Mouse (Mus musculus): ENCODE results near the gene Sema5a. TPM values are rescaled to one million over a fixed set of nuclear protein-coding genes. Genes with fewer than 3 reads are reported as not detected.
A peak's percentile ranks its signal among the peaks of the same experiment; 100 is the strongest.

The Sema5a gene
- total RNA-seq, 2 experiments from 2014 or later = 84.9 to 94.2 TPM

DNA sequence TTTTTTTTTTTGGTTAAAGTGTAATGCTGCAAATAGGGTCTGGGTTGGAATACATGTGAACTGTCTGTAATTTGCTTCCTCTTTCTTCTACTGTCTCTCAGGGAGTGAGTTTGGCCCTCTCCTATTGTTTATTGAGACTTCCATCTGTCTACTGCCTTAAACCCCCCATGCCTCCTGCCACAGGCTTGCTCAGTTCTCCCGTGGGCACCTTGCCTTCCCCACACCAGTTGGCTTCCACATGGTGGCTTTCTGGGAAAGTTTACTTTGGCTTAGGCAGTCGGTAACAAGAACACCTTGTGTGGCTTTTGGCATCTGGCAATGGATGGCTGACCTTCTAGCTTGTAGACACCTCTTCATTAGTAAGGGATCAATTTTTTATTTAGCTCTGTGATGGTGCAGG lies 10.2 kb downstream of the Sema5a start:
- peak in 1 of 2 experiments; percentile 39 for DNase-seq

- DNase-seq = no peak
Measured at GRCm38 (mm10) chr15:32257340-32257739, 12.7 kb downstream of the Sema5a start.

GRCm38 (mm10) chr15:32257886-32258319 lies 13.3 kb downstream of the Sema5a start:
- peak; percentile 52 to 56 for DNase-seq

GRCm38 (mm10) chr15:32259362-32260096 lies 14.9 kb downstream of the Sema5a start:
- no peak for DNase-seq

DNA sequence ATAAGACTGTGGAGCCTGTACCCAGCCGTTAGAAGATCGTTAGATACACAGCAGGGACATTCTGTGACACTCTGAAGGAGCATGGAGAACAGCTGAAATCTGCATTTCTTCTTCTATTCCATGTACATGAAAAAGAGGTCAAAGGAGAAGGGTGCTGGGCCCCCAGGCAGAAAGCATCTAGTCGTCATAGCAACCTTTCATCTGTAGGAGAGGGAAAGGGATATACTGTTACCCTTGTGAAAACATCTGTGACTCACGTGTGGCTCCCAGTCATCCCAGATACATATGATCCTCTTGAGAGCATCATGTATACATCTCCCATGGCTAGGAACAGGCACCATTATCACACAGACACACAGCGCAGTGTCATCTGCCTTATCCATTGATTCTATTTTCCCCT lies 16.3 kb downstream of the Sema5a start:
- DNase-seq = no peak

GRCm38 (mm10) chr15:32263651-32264050 lies 19.0 kb downstream of the Sema5a start:
- DNase-seq = no peak

GRCm38 (mm10) chr15:32264822-32265377 lies 20.3 kb downstream of the Sema5a start:
- no peak for DNase-seq

- DNase-seq = peak in 1 of 2 experiments; percentile 39
Measured at GRCm38 (mm10) chr15:32265378-32265934, 20.8 kb downstream of the Sema5a start.

DNA sequence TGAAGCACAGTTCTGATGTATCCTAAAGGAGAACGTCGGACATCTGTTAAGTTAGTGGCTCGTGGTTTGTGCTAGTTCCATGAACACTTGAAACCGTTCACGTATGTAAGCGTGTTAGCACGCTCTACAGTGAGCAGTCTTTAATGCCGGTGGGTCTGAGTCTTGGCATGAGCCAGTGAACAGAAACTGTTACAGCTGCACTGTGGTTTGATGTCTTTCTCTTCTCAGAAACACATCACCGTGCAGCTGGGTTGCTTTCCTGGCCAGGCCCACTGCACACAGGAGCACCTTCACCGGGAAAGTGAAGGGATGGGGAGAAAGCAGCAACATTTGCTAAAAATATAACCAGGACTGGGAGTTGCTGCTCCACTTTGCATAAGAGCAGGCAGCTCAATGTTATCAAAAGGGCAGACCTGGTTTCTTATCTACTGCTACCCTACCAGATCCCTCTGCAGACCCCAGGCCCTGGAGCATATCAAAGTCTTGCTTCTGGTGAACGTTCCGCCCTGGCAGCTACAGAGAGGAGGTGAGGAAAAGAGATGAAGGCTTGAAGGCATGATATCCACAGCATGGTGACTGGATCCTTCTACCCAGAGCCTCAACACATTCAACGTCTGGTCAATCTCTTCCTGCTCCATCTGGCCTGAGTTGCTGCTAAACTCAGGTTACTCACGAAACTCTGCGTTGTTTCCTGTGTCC lies 21.7 kb downstream of the Sema5a start:
- no peak for DNase-seq

DNA sequence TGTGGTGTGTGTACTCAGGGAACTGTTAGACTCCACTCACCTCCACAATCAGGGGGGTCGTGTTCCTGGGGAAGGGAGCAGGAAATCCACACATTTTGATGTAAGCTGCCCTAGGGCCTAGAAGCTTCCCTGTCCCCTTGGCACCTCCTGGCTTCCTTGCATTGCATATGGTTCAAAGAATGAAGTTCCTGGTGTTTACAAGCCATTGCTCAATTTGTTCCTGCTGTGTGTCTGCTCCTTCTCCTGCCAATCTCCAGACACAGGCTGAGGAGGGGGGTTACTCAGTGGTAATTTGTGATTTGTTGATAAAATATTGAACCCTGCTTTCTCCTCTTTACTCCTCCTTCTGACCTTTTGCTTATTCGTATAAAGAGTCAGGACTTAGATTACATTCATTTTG lies 25.5 kb downstream of the Sema5a start:
- DNase-seq = no peak

DNA sequence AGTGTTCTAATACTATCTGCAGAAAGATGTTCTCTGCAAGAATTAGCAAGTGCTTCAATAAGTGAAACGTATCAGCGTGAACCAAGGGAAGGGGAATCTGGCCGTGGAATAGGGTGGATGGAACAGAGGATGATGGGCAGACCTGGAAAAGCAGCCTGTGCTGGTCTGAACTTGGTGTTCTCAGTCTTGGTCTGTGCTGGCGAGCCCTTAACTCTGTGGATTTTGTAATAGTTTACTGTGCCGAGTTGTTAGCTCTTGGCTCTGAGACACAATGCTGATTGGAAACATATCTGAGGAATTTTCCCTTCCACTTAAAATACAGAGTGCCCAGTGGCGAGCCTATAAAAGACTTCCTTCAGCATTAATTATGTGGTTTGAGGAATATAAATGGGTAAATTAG lies 29.3 kb downstream of the Sema5a start:
- no peak for DNase-seq

GRCm38 (mm10) chr15:32275020-32275419 lies 30.4 kb downstream of the Sema5a start:
- no peak for DNase-seq

- DNase-seq = no peak
Measured at GRCm38 (mm10) chr15:32278600-32278999, 34.0 kb downstream of the Sema5a start.

- DNase-seq = no peak
Measured at GRCm38 (mm10) chr15:32281374-32281773, 36.8 kb downstream of the Sema5a start.

DNA sequence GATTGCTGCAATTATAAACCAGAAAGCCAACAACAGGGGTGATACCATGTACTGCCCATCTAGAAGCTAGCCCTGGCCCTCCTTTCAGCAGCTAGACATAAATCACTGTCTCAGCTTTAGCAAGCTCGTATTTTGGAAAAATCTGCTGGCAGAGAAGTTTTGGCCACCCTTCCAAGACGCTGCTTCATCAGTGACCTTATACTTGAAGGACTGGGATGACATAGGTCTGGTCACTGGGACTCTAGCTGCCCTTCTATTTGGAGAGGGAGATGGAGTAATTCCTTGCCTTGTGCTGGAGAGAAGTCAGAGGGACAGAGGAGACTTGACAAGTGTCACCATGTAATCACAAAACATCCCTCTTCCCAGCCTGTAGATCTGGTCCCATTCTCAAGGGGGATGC lies 40.1 kb downstream of the Sema5a start:
- no peak for DNase-seq

DNA sequence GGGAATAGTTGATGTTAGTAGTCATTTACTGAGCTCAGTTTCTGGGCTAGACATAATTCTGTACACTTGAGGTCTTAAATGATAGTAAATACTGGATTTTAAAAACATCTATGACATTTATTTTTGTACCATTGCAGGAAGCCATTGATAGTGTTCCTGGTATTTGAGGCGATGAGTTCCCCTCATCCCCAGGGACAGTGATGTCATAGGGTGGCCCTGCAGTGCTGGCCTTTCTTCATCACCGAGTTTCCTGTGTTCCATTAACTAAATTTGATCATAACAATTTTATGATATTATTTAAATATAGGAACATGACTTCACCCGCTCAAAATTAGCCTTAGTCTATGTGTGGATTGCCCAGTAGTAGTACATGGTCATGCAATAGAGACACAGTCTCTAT lies 41.7 kb downstream of the Sema5a start:
- no peak for DNase-seq

DNA sequence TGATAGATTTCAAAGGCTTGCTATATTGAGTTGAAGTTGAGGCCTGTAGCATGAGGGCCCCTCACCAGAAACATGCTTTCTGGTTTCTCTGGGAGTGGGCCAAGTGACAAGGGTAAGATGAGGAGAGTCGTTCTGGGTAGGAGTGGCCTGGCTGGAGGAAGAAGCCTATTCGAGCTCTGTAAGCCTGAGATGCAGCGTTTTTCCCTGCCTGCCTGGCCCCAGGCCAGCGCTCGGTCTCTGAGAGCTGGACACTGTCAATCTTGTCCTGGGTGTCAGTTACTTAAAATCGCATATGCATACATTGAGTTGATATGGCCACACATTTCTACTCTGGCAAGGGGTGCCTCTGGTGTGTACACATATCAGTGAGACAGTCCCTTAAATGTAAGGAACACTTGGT lies 43.9 kb downstream of the Sema5a start:
- DNase-seq = no peak

DNA sequence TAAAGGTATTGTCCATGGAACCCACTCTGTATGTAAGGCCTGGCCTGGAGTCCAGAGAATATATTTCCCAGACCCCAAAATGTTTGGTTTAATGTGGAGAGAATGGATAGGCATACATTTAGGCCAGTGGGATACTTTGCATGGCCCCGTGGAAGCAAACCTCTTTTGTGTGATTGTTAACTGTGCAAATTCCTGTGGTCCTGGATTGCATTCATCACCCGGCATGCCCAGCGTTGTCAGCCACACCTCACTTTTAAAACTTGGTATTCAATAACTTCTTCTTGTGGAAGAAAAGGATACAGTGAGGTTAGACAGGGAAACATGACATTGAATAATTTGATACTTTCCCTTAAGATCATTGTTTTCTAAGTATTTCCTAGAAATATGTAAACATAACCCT lies 46.4 kb downstream of the Sema5a start:
- no peak for DNase-seq

- no peak for DNase-seq
Measured at GRCm38 (mm10) chr15:32296523-32296922, 51.9 kb downstream of the Sema5a start.

GRCm38 (mm10) chr15:32297266-32297665 lies 52.7 kb downstream of the Sema5a start:
- DNase-seq = no peak

DNA sequence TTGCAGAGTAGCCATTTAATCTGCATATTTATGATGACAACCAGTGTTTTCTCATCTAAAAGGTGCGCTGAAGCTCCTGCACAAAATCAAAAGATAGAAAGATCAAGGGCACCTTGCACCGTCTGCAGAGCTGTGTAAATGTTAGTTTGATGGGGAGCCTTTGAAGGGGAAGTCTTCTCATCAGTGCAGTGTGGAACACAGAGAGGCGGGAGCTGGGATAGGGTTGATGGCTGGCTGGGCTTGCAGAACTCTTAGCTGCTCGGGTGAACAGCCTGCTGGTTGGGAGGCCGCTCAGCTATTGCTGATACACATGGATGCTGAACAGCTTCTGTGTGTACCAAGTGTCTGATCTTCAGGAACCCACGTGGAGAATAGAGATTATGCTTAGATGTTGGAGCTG lies 53.9 kb downstream of the Sema5a start:
- DNase-seq = no peak

- no peak for DNase-seq
Measured at GRCm38 (mm10) chr15:32300991-32301390, 56.4 kb downstream of the Sema5a start.

- no peak for DNase-seq
Measured at GRCm38 (mm10) chr15:32306557-32307243, 62.1 kb downstream of the Sema5a start.
